Comparison of ENCODE assay signal across 20 mouse cellular contexts in the genomic region with DNA sequence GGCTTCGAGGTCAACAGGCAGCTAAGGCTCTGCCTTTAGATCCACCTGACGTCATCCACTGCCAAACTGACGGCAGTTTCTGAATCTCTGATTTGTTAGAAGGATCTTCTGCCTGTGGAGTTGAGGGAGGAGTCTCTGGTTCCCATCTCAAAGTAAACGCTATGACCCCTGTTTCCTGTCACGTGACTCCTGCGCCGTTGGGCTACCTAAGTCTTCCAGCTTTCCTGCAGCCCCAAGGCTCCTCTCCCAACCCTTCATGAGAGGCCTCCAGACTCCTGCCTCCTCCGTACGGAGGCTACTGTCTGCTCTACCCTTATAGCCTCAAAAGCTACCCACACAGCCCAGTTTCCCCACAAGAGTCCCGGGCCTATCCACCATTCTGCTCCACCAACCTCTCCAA.
DNase-seq lines count a peak whose midpoint lies in the region; ATAC-seq and TF ChIP-seq lines count a peak whose summit lies in the region.
"Had no signal": no experiment of that assay in that cellular context is flagged by ENCODE, and none has a peak within 500 bp of the region (broad histone marks: within the 10 kb centered on the region; RNA-seq: fewer than 3 reads in every experiment).

No protein-coding gene starts in this region.

- intact Hi-C loops in heart, adult 2 months (cut with DNase I): no loop called here

- H3K9me3 ChIP-seq in forebrain, embryonic 10.5 days: no peaks in the 10 kb centered on the region
- no peaks in the 10 kb centered on the region for H3K9me3 ChIP-seq in forebrain, embryonic 16.5 days (ENCODE audit: control insufficient read depth, low read length)
- no peaks in the 10 kb centered on the region for H3K9me3 ChIP-seq in midbrain, postnatal 0 days (ENCODE audit: low read length)
- H3K9me3 ChIP-seq: heart, embryonic 15.5 days; hindbrain, embryonic 15.5 days; neural tube, embryonic 12.5 days had no signal

- DNase-seq in forebrain, embryonic 10.5 days (ENCODE audit: extremely low spot score, low spot score): no peak
- peak; percentile 46 for DNase-seq in T-cell, adult 2 months (ENCODE audit: low spot score)
- DNase-seq in naive thymus-derived CD4-positive, alpha-beta T cell, adult 2 months (ENCODE audit: low read depth): peak; percentile 41
- peak; percentile 34 to 48 for DNase-seq in thymus, postnatal 36 days
- DNase-seq in heart, adult 2 months: no peak
- DNase-seq in midbrain, postnatal 0 days (ENCODE audit: low spot score): no peak
- DNase-seq: adrenal gland, postnatal 10 days; cerebellum, adult 18-20 months; cerebellum, postnatal 25 days; gastrocnemius, postnatal 36 days; heart, postnatal 36 days; kidney, postnatal 25 days; layer of hippocampus, postnatal 36 days; right cerebral cortex, postnatal 14 days had no signal

- H3K79me2 ChIP-seq in heart, adult 2 months (replicated peaks; ENCODE audit: control insufficient read depth, insufficient read depth, low read length): no peaks in the 10 kb centered on the region

- H3K4me3 ChIP-seq in forebrain, embryonic 10.5 days: no peak overlapping the region
- no peak overlapping the region for H3K4me3 ChIP-seq in forebrain, embryonic 16.5 days (replicated peaks; ENCODE audit: low read length)
- H3K4me3 ChIP-seq in heart, adult 2 months: no peak overlapping the region
- H3K4me3 ChIP-seq in midbrain, postnatal 0 days (ENCODE audit: low read depth, low read length): no peak overlapping the region
- H3K4me3 ChIP-seq: heart, embryonic 15.5 days; hindbrain, embryonic 15.5 days; neural tube, embryonic 12.5 days had no signal

- TF ChIP-seq CTCF in heart, adult 2 months (IDR thresholded peaks at IDR 0.05): no peak
- TF ChIP-seq CTCF in midbrain, postnatal 0 days (IDR thresholded peaks at IDR 0.05): no peak

- H3K36me3 ChIP-seq in forebrain, embryonic 10.5 days (replicated peaks): no peaks in the 10 kb centered on the region
- H3K36me3 ChIP-seq in forebrain, embryonic 16.5 days (ENCODE audit: control insufficient read depth, insufficient read depth): no peaks in the 10 kb centered on the region
- H3K36me3 ChIP-seq in heart, adult 2 months (ENCODE audit: control insufficient read depth, insufficient read depth, low read length): no peaks in the 10 kb centered on the region
- H3K36me3 ChIP-seq in midbrain, postnatal 0 days (ENCODE audit: insufficient read depth, low read length): no peaks in the 10 kb centered on the region
- H3K36me3 ChIP-seq: heart, embryonic 15.5 days; hindbrain, embryonic 15.5 days; neural tube, embryonic 12.5 days had no signal

- TF ChIP-seq POLR2A in heart, adult 2 months (IDR thresholded peaks at IDR 0.05; ENCODE audit: insufficient read depth, low read depth, low read length): no peak

- no peaks in the 10 kb centered on the region for H3K27me3 ChIP-seq in forebrain, embryonic 10.5 days (ENCODE audit: poor library complexity, severe bottlenecking)
- no peaks in the 10 kb centered on the region for H3K27me3 ChIP-seq in forebrain, embryonic 16.5 days (replicated peaks; ENCODE audit: control insufficient read depth, insufficient read depth, low read length)
- no peaks in the 10 kb centered on the region for H3K27me3 ChIP-seq in heart, adult 2 months (ENCODE audit: control insufficient read depth, insufficient read depth, low read length)
- no peaks in the 10 kb centered on the region for H3K27me3 ChIP-seq in midbrain, postnatal 0 days (ENCODE audit: insufficient read depth, low read length)
- H3K27me3 ChIP-seq: hindbrain, embryonic 15.5 days had no signal

- TF ChIP-seq EP300 in heart, adult 2 months (IDR thresholded peaks at IDR 0.05; ENCODE audit: insufficient read depth, low read depth, low read length): no peak

- peak overlapping the region; percentile 79 for H3K27ac ChIP-seq in forebrain, embryonic 10.5 days
- H3K27ac ChIP-seq in forebrain, embryonic 16.5 days (ENCODE audit: low read length): no peak overlapping the region
- H3K27ac ChIP-seq in heart, adult 2 months: no peak overlapping the region
- no peak overlapping the region for H3K27ac ChIP-seq in midbrain, postnatal 0 days (ENCODE audit: low read depth, low read length)
- H3K27ac ChIP-seq: heart, embryonic 15.5 days; hindbrain, embryonic 15.5 days; macrophage; neural tube, embryonic 12.5 days had no signal

- no peak for ATAC-seq in forebrain, embryonic 16.5 days
- no peak for ATAC-seq in midbrain, postnatal 0 days (ENCODE audit: low FRiP score)
- ATAC-seq: intestine, embryonic 16.5 days had no signal

- no peak overlapping the region for H3K9ac ChIP-seq in forebrain, embryonic 16.5 days (replicated peaks; ENCODE audit: low read depth, low read length)
- no peak overlapping the region for H3K9ac ChIP-seq in heart, adult 2 months (ENCODE audit: low read depth, low read length)
- no peak overlapping the region for H3K9ac ChIP-seq in midbrain, postnatal 0 days (replicated peaks; ENCODE audit: low read length, poor library complexity, severe bottlenecking)
- H3K9ac ChIP-seq: heart, embryonic 15.5 days; hindbrain, embryonic 15.5 days; neural tube, embryonic 12.5 days had no signal

- 82% methylated on average over 10 of the region's 10 CpGs for WGBS in forebrain, embryonic 10.5 days
- 86% methylated on average over 10 of the region's 10 CpGs for WGBS in forebrain, embryonic 16.5 days
- 70% methylated on average over 10 of the region's 10 CpGs for WGBS in heart, adult 2 months
- 92% methylated on average over 10 of the region's 10 CpGs for WGBS in midbrain, postnatal 0 days

- no peak overlapping the region for H3K4me2 ChIP-seq in forebrain, embryonic 16.5 days (ENCODE audit: low read length)
- H3K4me2 ChIP-seq in midbrain, postnatal 0 days (ENCODE audit: low read depth, low read length, poor library complexity, severe bottlenecking): no peak overlapping the region
- H3K4me2 ChIP-seq: heart, embryonic 15.5 days; hindbrain, embryonic 15.5 days; neural tube, embryonic 12.5 days had no signal

- H3K4me1 ChIP-seq in forebrain, embryonic 10.5 days: peaks cover 44% of the 10 kb centered on the region
- H3K4me1 ChIP-seq in forebrain, embryonic 16.5 days (replicated peaks; ENCODE audit: control insufficient read depth, insufficient read depth, low read length): no peaks in the 10 kb centered on the region
- no peaks in the 10 kb centered on the region for H3K4me1 ChIP-seq in heart, adult 2 months (ENCODE audit: control insufficient read depth, insufficient read depth, low read length)
- H3K4me1 ChIP-seq in midbrain, postnatal 0 days (ENCODE audit: insufficient read depth, low read length): no peaks in the 10 kb centered on the region
- H3K4me1 ChIP-seq: hindbrain, embryonic 15.5 days had no signal

Comparison
In these comparisons a context has a peak if more than half of its experiments do, and no peak if none do; other contexts are left out.
1. DNase-seq: peak in T-cell, adult 2 months (single experiment), naive thymus-derived CD4-positive, alpha-beta T cell, adult 2 months (single experiment) and thymus, postnatal 36 days (2 of 2); none in forebrain, embryonic 10.5 days (single experiment), heart, adult 2 months (0 of 2) and midbrain, postnatal 0 days (single experiment).